Mouse (Mus musculus) small intestine, adult 2 months (tissue): ENCODE measurements around the gene Atp8a1.

Experiments
- CTCF ChIP-seq: fragments of 200-500 bp; IDR thresholded peaks from 2 replicates; pipeline ENCODE4 v1.5.1; 2012; ENCODE audit warnings: low read depth, mild to moderate bottlenecking, control low read depth, inconsistent platforms, low read length, moderate library complexity, mixed read lengths; ENCODE audit not compliant: insufficient replicate concordance, insufficient read length; ENCODE audit errors: extremely low read depth
- POLR2A ChIP-seq: fragments of 200-500 bp; IDR thresholded peaks from 2 replicates; pipeline ENCODE4 v1.6.1; 2012; ENCODE audit warnings: low read depth, mild to moderate bottlenecking, control low read depth, inconsistent platforms, low read length, moderate library complexity

- TF ChIP-seq CTCF (no peak), POLR2A (no peak)
Measured at GRCm38 (mm10) chr5:67649156-67649555, 198.1 kb downstream of the Atp8a1 start.
